Mouse (Mus musculus) left cerebral cortex, adult 2 months (tissue): ENCODE results near the gene March7. TPM values are rescaled to one million over a fixed set of nuclear protein-coding genes. Genes with fewer than 3 reads are reported as not detected.

Experiments used
- DNase-seq, 2 experiments: peaks; one replicate each; pipeline ENCODE4 v3.0.0; 2021 to 2022; ENCODE audit warnings: low spot score in 2 of 2, mixed read lengths in 1 of 2; ENCODE audit errors: extremely low spot score in 1 of 2
- H3K27ac ChIP-seq: fragments of 200-600 bp; 2 replicates; pipeline ENCODE4 v1.8.1; 2022
- H3K4me3 ChIP-seq: fragments of 200-600 bp; 2 replicates; pipeline ENCODE4 v1.8.1; 2022
- CTCF ChIP-seq: fragments of 200-600 bp; IDR thresholded peaks from 2 replicates; pipeline ENCODE4 v1.8.1; 2022; ENCODE audit warnings: antibody characterized with exemption, mild to moderate bottlenecking, moderate library complexity
- intact Hi-C: fragments of 180-260 bp; cut with DNase I; formaldehyde crosslinking; loops from one replicate; pipeline ENCODE4 v1.15.1; 2025
- total RNA-seq, 2 experiments: library from RNA; stranded (reverse); gene quantifications; 2 replicates each; pipeline ENCODE4 v1.2.3; 2021

Gene March7
- total RNA-seq, 2 experiments from 2014 or later = 60.3 to 60.7 TPM

DNA sequence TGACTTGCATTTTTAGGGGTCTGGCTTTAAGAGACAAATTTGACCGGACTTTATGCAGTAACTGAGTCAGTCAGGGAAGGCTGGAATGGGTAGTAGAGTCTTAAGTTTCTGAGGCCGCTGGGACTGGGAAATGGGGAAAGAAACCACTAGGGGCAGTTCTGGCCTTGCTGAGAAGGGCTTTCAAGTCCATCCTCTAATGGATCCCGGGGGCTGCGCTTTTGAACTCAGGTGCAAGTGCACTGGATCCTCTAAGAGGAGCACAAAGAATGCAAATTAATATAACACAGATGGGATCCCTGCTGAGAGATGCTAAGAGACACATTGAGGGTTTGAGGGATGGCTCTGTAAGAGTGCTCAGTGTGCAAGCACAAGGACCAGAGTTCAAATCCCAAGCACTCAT, 81.7 kb downstream of the March7 start:
- Histone ChIP-seq H3K27ac (no peak overlapping the region), H3K4me3 (no peak overlapping the region)
- intact Hi-C loops = no loop called here
- TF ChIP-seq CTCF = no peak
- no peak for DNase-seq

GRCm38 (mm10) chr2:60298266-60298665, 88.6 kb downstream of the March7 start:
- no peak for TF ChIP-seq CTCF
- DNase-seq = no peak
- Histone ChIP-seq H3K4me3 (no peak overlapping the region), H3K27ac (no peak overlapping the region)
- intact Hi-C loops = no loop called here

DNA sequence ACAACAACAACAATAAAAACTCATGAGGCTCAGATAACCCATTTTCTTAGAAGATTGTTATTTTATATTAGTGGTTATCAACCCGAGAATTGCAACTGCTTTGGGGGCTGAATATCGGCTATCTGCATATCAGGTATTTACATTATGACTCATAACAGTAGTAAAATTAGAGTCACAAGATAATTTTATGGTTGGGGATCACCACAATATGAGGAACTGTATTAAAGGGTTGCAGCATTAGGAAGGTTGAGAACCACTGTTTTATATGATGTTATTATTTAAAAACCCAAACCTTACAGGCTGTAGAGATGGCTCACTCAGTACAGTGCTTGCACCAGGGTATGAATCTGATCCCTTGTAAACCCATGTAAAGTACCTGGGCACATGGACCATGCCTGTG, 89.6 kb downstream of the March7 start:
- DNase-seq = no peak
- intact Hi-C loops = no loop called here

More for the DNA sequence above, 89.6 kb downstream of the March7 start:
- no peak for TF ChIP-seq CTCF
- H3K27ac ChIP-seq = no peak overlapping the region
- no peak overlapping the region for H3K4me3 ChIP-seq

Other genes with a start within 250 kb of the March7 start
- gene Baz2b, start within 50 bp of the March7 start, total RNA-seq = 10 to 100 TPM; 64.2 to 67.9 TPM
- gene Cd302, start 74.6 kb downstream of the March7 start, total RNA-seq = 10 to 100 TPM; 18.2 to 19.2 TPM
- under 1 TPM; 0.68 to 0.91 TPM for gene Ly75, start 173.4 kb downstream of the March7 start, total RNA-seq